Mouse (Mus musculus) lung, postnatal 10 days (tissue): Measurements from ENCODE around the gene Cfap57.
A peak's percentile ranks its signal among the peaks of the same experiment; 100 is the strongest.

Experiments
- DNase-seq: peaks from one replicate; pipeline ENCODE4 v3.0.0; 2021

The Cfap57 gene

GRCm38 (mm10) chr4:118564062-118564925 lies 56.3 kb downstream of the Cfap57 start:
- DNase-seq, result peak; percentile 27

- no peak for DNase-seq
Measured at GRCm38 (mm10) chr4:118553039-118553649, 67.4 kb downstream of the Cfap57 start.

- peak; percentile 45 for DNase-seq
Measured at GRCm38 (mm10) chr4:118548130-118548480, 72.5 kb downstream of the Cfap57 start.

GRCm38 (mm10) chr4:118547424-118548129 lies 73.0 kb downstream of the Cfap57 start:
- peak; percentile 80 for DNase-seq

- no peak for DNase-seq
Measured at GRCm38 (mm10) chr4:118544441-118545127, 76.0 kb downstream of the Cfap57 start.

- peak; percentile 82 for DNase-seq
Measured at GRCm38 (mm10) chr4:118543592-118544260, 76.9 kb downstream of the Cfap57 start, which contains the start of gene Tmem125. Tmem125 (minus strand) TSS chr4:118544044.

GRCm38 (mm10) chr4:118543158-118543530 lies 77.4 kb downstream of the Cfap57 start:
- DNase-seq, result peak; percentile 38

GRCm38 (mm10) chr4:118542510-118543157 lies 77.9 kb downstream of the Cfap57 start:
- DNase-seq, result no peak

- no peak for DNase-seq
Measured at GRCm38 (mm10) chr4:118539904-118540303, 80.7 kb downstream of the Cfap57 start.

- no peak for DNase-seq
Measured at GRCm38 (mm10) chr4:118537801-118538200, 82.8 kb downstream of the Cfap57 start.

GRCm38 (mm10) chr4:118535610-118536009 lies 85.0 kb downstream of the Cfap57 start:
- DNase-seq, result no peak

- DNase-seq, result no peak
Measured at GRCm38 (mm10) chr4:118533605-118534004, 87.0 kb downstream of the Cfap57 start.

GRCm38 (mm10) chr4:118533156-118533555 lies 87.4 kb downstream of the Cfap57 start:
- DNase-seq, result no peak

- no peak for DNase-seq
Measured at GRCm38 (mm10) chr4:118532663-118533062, 87.9 kb downstream of the Cfap57 start.

GRCm38 (mm10) chr4:118527720-118528119 lies 92.9 kb downstream of the Cfap57 start:
- DNase-seq, result no peak

GRCm38 (mm10) chr4:118527335-118527681 lies 93.3 kb downstream of the Cfap57 start:
- no peak for DNase-seq

- peak; percentile 84 for DNase-seq
Measured at GRCm38 (mm10) chr4:118526408-118527334, 93.9 kb downstream of the Cfap57 start, which contains the start of gene 2610528J11Rik. 2610528J11Rik (plus strand) TSS chr4:118526999.

- DNase-seq, result no peak
Measured at GRCm38 (mm10) chr4:118525779-118526178, 94.8 kb downstream of the Cfap57 start.

- DNase-seq, result no peak
Measured at GRCm38 (mm10) chr4:118523976-118524375, 96.6 kb downstream of the Cfap57 start.

GRCm38 (mm10) chr4:118522248-118522647 lies 98.3 kb downstream of the Cfap57 start:
- DNase-seq, result no peak

- no peak for DNase-seq
Measured at GRCm38 (mm10) chr4:118518208-118518607, 102.4 kb downstream of the Cfap57 start.
